Mouse (Mus musculus): ENCODE measurements around the gene 9830107B12Rik.

- TF ChIP-seq ZC3H11A (IDR thresholded peaks at IDR 0.05; ENCODE audit: borderline replicate concordance, low read depth, low read length) (no peak), ZNF384 (IDR thresholded peaks at IDR 0.05; ENCODE audit: low read depth, low read length) (no peak)
These were observed 27.5 kb downstream of the 9830107B12Rik start for GRCm38 (mm10) chr17:48118570-48118969.
